Comparison of ENCODE assay signal across 16 mouse cellular contexts in genomic region chr16:52086793-52087450, GRCm38 (mm10). TPM values are rescaled to one million over a fixed set of nuclear protein-coding genes. Genes with fewer than 3 reads are reported as not detected.
DNase-seq lines count a peak whose midpoint lies in the region; ATAC-seq and TF ChIP-seq lines count a peak whose summit lies in the region.
"Had no signal": no experiment of that assay in that cellular context is flagged by ENCODE, and none has a peak within 500 bp of the region (broad histone marks: within the 10 kb centered on the region; RNA-seq: fewer than 3 reads in every experiment).

No protein-coding gene starts in this region.

- no peak for DNase-seq in cerebellum, adult 11-12 months
- DNase-seq in stomach, postnatal 0 days (ENCODE audit: low spot score): no peak
- peak; percentile 41 for DNase-seq in naive thymus-derived CD4-positive, alpha-beta T cell, adult 2 months (ENCODE audit: low read depth)
- no peak for DNase-seq in layer of hippocampus, adult 11-12 months (ENCODE audit: low spot score)
- DNase-seq: adrenal gland, postnatal 14 days; cerebellum, adult 8-10 months; spleen, adult 18-20 months; thymus, postnatal 25 days had no signal

- no peaks in the 10 kb centered on the region for H3K4me1 ChIP-seq in intestine, embryonic 15.5 days (replicated peaks)
- H3K4me1 ChIP-seq in intestine, postnatal 0 days (replicated peaks; ENCODE audit: control insufficient read depth, insufficient read depth, low read length): peaks cover 4% of the 10 kb centered on the region; the same call in 1 of the 2 replicates
- H3K4me1 ChIP-seq in stomach, embryonic 14.5 days (ENCODE audit: control insufficient read depth, insufficient read depth, low read length): no peaks in the 10 kb centered on the region
- no peaks in the 10 kb centered on the region for H3K4me1 ChIP-seq in stomach, postnatal 0 days (replicated peaks; ENCODE audit: control insufficient read depth, insufficient read depth)
- H3K4me1 ChIP-seq: stomach, embryonic 15.5 days had no signal

- H3K4me2 ChIP-seq in intestine, embryonic 15.5 days (replicated peaks): no peak overlapping the region
- H3K4me2 ChIP-seq in intestine, postnatal 0 days (replicated peaks; ENCODE audit: low read depth): no peak overlapping the region
- no peak overlapping the region for H3K4me2 ChIP-seq in stomach, embryonic 14.5 days (replicated peaks; ENCODE audit: low read depth, low read length)
- no peak overlapping the region for H3K4me2 ChIP-seq in stomach, postnatal 0 days (replicated peaks; ENCODE audit: low read depth)
- H3K4me2 ChIP-seq: heart, embryonic 15.5 days; kidney, embryonic 15.5 days; midbrain, embryonic 11.5 days; stomach, embryonic 15.5 days had no signal

- H3K9me3 ChIP-seq in intestine, embryonic 15.5 days: no peaks in the 10 kb centered on the region
- no peaks in the 10 kb centered on the region for H3K9me3 ChIP-seq in intestine, postnatal 0 days (ENCODE audit: control insufficient read depth)
- no peaks in the 10 kb centered on the region for H3K9me3 ChIP-seq in stomach, embryonic 14.5 days (ENCODE audit: control insufficient read depth, low read depth, low read length)
- H3K9me3 ChIP-seq in stomach, postnatal 0 days (ENCODE audit: control insufficient read depth, low read length): no peaks in the 10 kb centered on the region
- H3K9me3 ChIP-seq: heart, embryonic 15.5 days; kidney, embryonic 15.5 days; stomach, embryonic 15.5 days had no signal

- H3K36me3 ChIP-seq in intestine, embryonic 15.5 days: no peaks in the 10 kb centered on the region
- no peaks in the 10 kb centered on the region for H3K36me3 ChIP-seq in intestine, postnatal 0 days (ENCODE audit: control insufficient read depth, insufficient read depth)
- H3K36me3 ChIP-seq in stomach, embryonic 14.5 days (ENCODE audit: control insufficient read depth, insufficient read depth, low read length): no peaks in the 10 kb centered on the region
- H3K36me3 ChIP-seq in stomach, postnatal 0 days (ENCODE audit: control insufficient read depth, insufficient read depth, low read length): no peaks in the 10 kb centered on the region
- H3K36me3 ChIP-seq: stomach, embryonic 15.5 days had no signal

- TF ChIP-seq EP300 in stomach, postnatal 0 days (optimal IDR thresholded peaks at IDR 0.05): no peak

- 85% methylated on average over 9 of the region's 9 CpGs for WGBS in intestine, embryonic 15.5 days
- 83% methylated on average over 9 of the region's 9 CpGs for WGBS in intestine, postnatal 0 days
- WGBS in stomach, embryonic 14.5 days: 85% methylated on average over 9 of the region's 9 CpGs
- WGBS in stomach, postnatal 0 days: 85% methylated on average over 8 of the region's 9 CpGs

- H3K27me3 ChIP-seq in intestine, embryonic 15.5 days (replicated peaks): no peaks in the 10 kb centered on the region
- no peaks in the 10 kb centered on the region for H3K27me3 ChIP-seq in intestine, postnatal 0 days (replicated peaks; ENCODE audit: control insufficient read depth, insufficient read depth, low read length)
- no peaks in the 10 kb centered on the region for H3K27me3 ChIP-seq in stomach, embryonic 14.5 days (ENCODE audit: control insufficient read depth, insufficient read depth, low read length)
- H3K27me3 ChIP-seq in stomach, postnatal 0 days (ENCODE audit: control insufficient read depth, insufficient read depth, low read length): no peaks in the 10 kb centered on the region
- H3K27me3 ChIP-seq: heart, embryonic 15.5 days; kidney, embryonic 15.5 days; stomach, embryonic 15.5 days had no signal

- H3K27ac ChIP-seq in intestine, embryonic 15.5 days: no peak overlapping the region
- H3K27ac ChIP-seq in intestine, postnatal 0 days (ENCODE audit: low read depth, low read length): no peak overlapping the region
- H3K27ac ChIP-seq in stomach, embryonic 14.5 days (ENCODE audit: low read length): no peak overlapping the region
- no peak overlapping the region for H3K27ac ChIP-seq in stomach, postnatal 0 days (replicated peaks)
- H3K27ac ChIP-seq: heart, embryonic 15.5 days; kidney, embryonic 15.5 days; stomach, embryonic 15.5 days had no signal

- no peak overlapping the region for H3K4me3 ChIP-seq in intestine, embryonic 15.5 days (replicated peaks)
- no peak overlapping the region for H3K4me3 ChIP-seq in intestine, postnatal 0 days (ENCODE audit: low read depth, low read length)
- no peak overlapping the region for H3K4me3 ChIP-seq in stomach, embryonic 14.5 days (ENCODE audit: low read depth, low read length)
- no peak overlapping the region for H3K4me3 ChIP-seq in stomach, postnatal 0 days (ENCODE audit: low read depth, low read length)
- H3K4me3 ChIP-seq: heart, embryonic 15.5 days; kidney, embryonic 15.5 days; stomach, embryonic 15.5 days had no signal

- H3K9ac ChIP-seq in intestine, embryonic 15.5 days: no peak overlapping the region
- no peak overlapping the region for H3K9ac ChIP-seq in intestine, postnatal 0 days (ENCODE audit: low read depth, low read length)
- H3K9ac ChIP-seq in stomach, embryonic 14.5 days (replicated peaks; ENCODE audit: low read depth, low read length): no peak overlapping the region
- no peak overlapping the region for H3K9ac ChIP-seq in stomach, postnatal 0 days (ENCODE audit: low read length)
- H3K9ac ChIP-seq: heart, embryonic 15.5 days; kidney, embryonic 15.5 days; stomach, embryonic 15.5 days had no signal

- 0 out of 2 replicates have a peak, but pooled peaks have one; percentile 17 for ATAC-seq in cerebellum, adult (ENCODE audit: insufficient number of reproducible peaks, low FRiP score, low TSS enrichment)
- 0 out of 2 replicates have a peak, but pooled peaks have one; percentile 31 for ATAC-seq in intestine, embryonic 15.5 days
- ATAC-seq in intestine, postnatal 0 days: no peak
- ATAC-seq in stomach, embryonic 14.5 days (ENCODE audit: insufficient number of reproducible peaks, insufficient read depth, low FRiP score, low read depth): 0 out of 2 replicates have a peak, but pooled peaks have one; percentile 33
- ATAC-seq in stomach, postnatal 0 days (ENCODE audit: low FRiP score, low TSS enrichment): no peak

- no peak for TF ChIP-seq CTCF in intestine, postnatal 0 days (IDR thresholded peaks at IDR 0.05; ENCODE audit: low read depth)
- no peak for TF ChIP-seq CTCF in stomach, postnatal 0 days (IDR thresholded peaks at IDR 0.05; ENCODE audit: low read depth)

RNA-seq across cellular contexts. Expression of gene Cblb, which starts 55.9 kb away (rescaled TPM):
- polyA plus RNA-seq in intestine, embryonic 15.5 days (2015; fragmentation: Nextera tagmentation; extraction: Ambion mirVana): 6.4 and 7.0 TPM in 2 replicates
- polyA plus RNA-seq in intestine, postnatal 0 days (2015; fragmentation: Nextera tagmentation; extraction: Ambion mirVana): 3.7 and 4.4 TPM in 2 replicates
- 16.4 and 18.6 TPM in 2 replicates for polyA plus RNA-seq in stomach, embryonic 14.5 days (2014; fragmentation: Nextera tagmentation; extraction: Ambion mirVana)
- 4.0 and 4.3 TPM in 2 replicates for polyA plus RNA-seq in stomach, postnatal 0 days (2015; fragmentation: Nextera tagmentation; extraction: Ambion mirVana)

Comparison
In these comparisons a context has a peak if more than half of its experiments do, and no peak if none do; other contexts are left out.
1. ATAC-seq: peak in cerebellum, adult (single experiment), intestine, embryonic 15.5 days (single experiment) and stomach, embryonic 14.5 days (single experiment); none in intestine, postnatal 0 days (single experiment) and stomach, postnatal 0 days (single experiment).